Mouse (Mus musculus) embryonic facial prominence, embryonic 11.5 days (tissue): ENCODE measurements around the gene Fbp2. TPM values are rescaled to one million over a fixed set of nuclear protein-coding genes. Genes with fewer than 3 reads are reported as not detected.
A peak's percentile ranks its signal among the peaks of the same experiment; 100 is the strongest.

Source experiments
- ATAC-seq: fragments of 200-750 bp; cut with Nextera tagmentation; replicated peaks from 2 replicates; pipeline ENCODE4 v1.8.0; 2017; ENCODE audit warnings: low read depth; ENCODE audit not compliant: insufficient number of reproducible peaks, low FRiP score, low TSS enrichment
- DNase-seq: peaks from one replicate; pipeline ENCODE4 v3.0.0-alpha.2; 2015; ENCODE audit warnings: low spot score
- H3K27ac ChIP-seq: fragments of 300-500 bp; sonication (generic); replicated peaks from 2 replicates; pipeline ENCODE4 v1.5.1; 2014; ENCODE audit warnings: mild to moderate bottlenecking, low read depth, low read length, control low read depth
- H3K27me3 ChIP-seq: fragments of 300-500 bp; sonication (generic); 2 replicates; pipeline ENCODE4 v1.6.1; 2014; ENCODE audit warnings: mild to moderate bottlenecking, low read length, moderate library complexity, mixed read lengths; ENCODE audit not compliant: control insufficient read depth, insufficient read depth
- H3K36me3 ChIP-seq: fragments of 300-500 bp; sonication (generic); replicated peaks from 2 replicates; pipeline ENCODE4 v1.6.1; 2014; ENCODE audit warnings: low read depth, mild to moderate bottlenecking, low read length, moderate library complexity, mixed read lengths; ENCODE audit not compliant: control insufficient read depth, insufficient read depth
- H3K4me1 ChIP-seq: fragments of 300-500 bp; sonication (generic); 2 replicates; pipeline ENCODE4 v1.6.1; 2014; ENCODE audit warnings: low read length, mixed read lengths; ENCODE audit not compliant: control insufficient read depth, insufficient read depth
- H3K4me2 ChIP-seq: fragments of 300-500 bp; sonication (generic); 2 replicates; pipeline ENCODE4 v1.6.1; 2014; ENCODE audit warnings: low read depth, mild to moderate bottlenecking, control low read depth, low read length, moderate library complexity
- H3K4me3 ChIP-seq: fragments of 300-500 bp; sonication (generic); 2 replicates; pipeline ENCODE4 v1.5.1; 2014; ENCODE audit warnings: low read depth, low read length, control low read depth
- H3K9ac ChIP-seq: fragments of 300-500 bp; sonication (generic); replicated peaks from 2 replicates; pipeline ENCODE4 v1.6.1; 2014; ENCODE audit warnings: mild to moderate bottlenecking, control low read depth, low read length
- H3K9me3 ChIP-seq: fragments of 300-500 bp; sonication (generic); replicated peaks from 2 replicates; pipeline ENCODE4 v1.6.1; 2016; ENCODE audit warnings: mild to moderate bottlenecking, low read length, inconsistent platforms, mixed read lengths; ENCODE audit not compliant: control insufficient read depth
- WGBS: fragments of 180-500 bp; shearing (Covaris S2); extraction: QIAGEN DNeasy Blood & Tissue Kit; methylation state at CpG from one replicate; pipeline ENCODE4 v1.1.7; 2014; 5-methylcytosine and 5-hydroxymethylcytosine counted together
- polyA plus RNA-seq: library from polyadenylated mRNA; unstranded; fragments of >200 nt; fragmentation: Nextera tagmentation; extraction: Ambion mirVana; gene quantifications from 2 replicates; pipeline ENCODE4 v1.2.1, GENCODE M21; 2014

The Fbp2 gene
- 0.21 and 0.22 TPM in 2 replicates for polyA plus RNA-seq

DNA sequence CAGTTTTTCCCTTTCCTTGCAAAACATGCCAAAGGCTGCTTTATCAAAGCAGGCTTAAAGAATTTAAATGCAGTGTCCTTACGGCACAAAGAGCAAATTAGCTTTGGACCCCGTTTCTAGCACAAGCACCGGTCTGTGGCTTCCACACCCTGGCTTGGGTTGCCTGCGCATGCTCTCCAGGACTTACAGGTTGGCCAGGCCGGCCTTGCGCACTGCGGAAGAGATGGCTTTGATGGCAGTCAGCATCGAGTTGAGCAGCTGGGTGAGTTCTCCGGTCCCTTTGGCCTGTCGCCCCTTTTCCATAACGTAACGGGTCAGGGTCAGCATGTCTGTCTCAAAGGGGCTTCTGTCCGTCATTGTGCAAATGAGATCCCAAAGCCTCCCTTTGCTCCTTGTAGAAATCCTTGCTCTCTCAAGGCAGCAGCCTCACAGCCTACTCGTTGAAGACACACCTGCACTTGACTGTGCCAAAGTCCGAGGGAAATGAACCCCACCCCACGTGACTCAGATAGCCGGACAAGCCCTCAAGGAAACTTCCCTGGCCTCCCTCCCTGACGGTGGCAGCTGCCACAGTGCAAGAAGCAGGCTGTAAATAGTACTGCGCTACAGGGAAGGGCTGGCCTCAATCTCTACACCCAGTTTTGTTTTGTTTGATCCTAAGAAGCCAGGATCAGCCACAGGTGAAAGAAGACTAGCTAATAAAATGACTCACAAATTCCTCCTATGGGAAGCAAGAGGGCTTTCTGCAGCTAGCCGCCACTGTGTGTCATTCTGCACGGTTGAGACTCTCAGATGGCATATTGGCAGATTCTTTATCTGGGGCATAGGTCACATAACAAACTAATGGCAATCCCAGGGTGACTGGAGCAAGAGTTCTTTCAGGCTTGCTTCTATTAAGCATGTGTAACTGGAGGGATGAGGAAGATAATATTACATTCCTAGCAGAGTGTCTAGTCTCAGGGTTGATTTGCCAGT is at the start of gene Fbp2:
Fbp2 (minus strand) TSS at position 482 of the 975 bp plus-strand sequence.
- H3K4me2 ChIP-seq = no peak within 1 kb of the TSS
- H3K4me1 ChIP-seq = no peaks in the 10 kb centered on the region
- no peak within 1 kb of the TSS for H3K4me3 ChIP-seq
- H3K27ac ChIP-seq = no peak within 1 kb of the TSS
- H3K9ac ChIP-seq = no peak within 1 kb of the TSS
- 64% methylated on average over 21 of the region's 21 CpGs for whole genome bisulfite sequencing
- DNase-seq = no peak
- H3K36me3 ChIP-seq = no peaks in the 10 kb centered on the region
- ATAC-seq = no peak
- no peaks in the 10 kb centered on the region for H3K27me3 ChIP-seq
- H3K9me3 ChIP-seq = no peaks in the 10 kb centered on the region

DNA sequence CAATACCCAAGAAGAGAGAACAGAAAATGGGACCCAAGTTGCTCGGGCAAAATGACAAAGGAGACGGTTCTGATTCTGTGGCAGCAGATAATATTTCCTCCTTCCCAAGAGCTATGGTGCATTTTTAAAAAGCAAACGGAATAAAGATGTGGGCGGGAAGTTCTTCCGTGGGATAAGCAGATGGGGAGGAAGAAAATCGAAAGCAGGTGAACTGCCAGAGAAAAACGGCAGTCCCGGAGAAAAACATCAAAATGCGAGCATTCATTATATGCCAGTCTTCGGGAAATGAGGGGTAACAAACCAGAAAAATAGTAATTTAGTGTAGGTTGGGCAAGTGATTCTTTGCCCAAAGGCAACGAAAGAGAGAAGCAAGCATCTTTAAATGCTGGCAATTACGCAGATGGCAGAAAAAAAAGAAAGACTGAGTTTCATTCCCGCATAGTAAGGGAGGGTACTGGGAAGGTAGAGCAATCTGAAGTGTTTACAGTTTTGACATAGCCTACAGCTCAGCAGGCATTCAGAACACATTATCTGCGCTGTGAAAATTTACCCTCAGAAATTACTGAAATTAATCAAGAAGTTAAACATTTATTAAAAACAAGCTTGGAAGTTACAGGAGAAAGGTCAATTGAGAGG is 49.4 kb upstream of the Fbp2 start:
- Histone ChIP-seq H3K27me3 (no peaks in the 10 kb centered on the region), H3K4me2 (no peak overlapping the region), H3K27ac (no peak overlapping the region), H3K36me3 (no peaks in the 10 kb centered on the region), H3K4me3 (no peak overlapping the region), H3K9me3 (no peaks in the 10 kb centered on the region), H3K9ac (no peak overlapping the region), H3K4me1 (no peaks in the 10 kb centered on the region)
- ATAC-seq = no peak
- 54% methylated on average over 14 of the region's 14 CpGs for WGBS
- peak; percentile 12 for DNase-seq

DNA sequence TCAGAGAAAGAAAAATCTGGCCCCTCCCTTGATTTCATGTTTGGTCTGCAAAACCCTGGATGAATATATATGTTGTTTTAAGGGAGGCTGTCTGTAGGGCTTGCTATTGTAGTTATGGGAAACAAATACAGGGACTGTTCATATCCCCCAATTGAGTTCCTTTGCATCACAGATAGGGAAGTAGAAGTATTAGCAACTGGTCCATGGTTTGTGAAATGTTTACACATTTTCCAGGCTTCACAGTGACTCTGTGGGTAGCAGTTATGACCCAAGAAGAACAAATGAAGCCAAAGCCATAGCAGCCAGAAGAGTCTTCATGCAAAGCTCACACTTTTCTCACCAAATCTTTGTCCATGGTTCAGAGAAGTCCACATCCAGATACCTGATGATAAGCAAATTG is 42.9 kb upstream of the Fbp2 start:
- no peaks in the 10 kb centered on the region for H3K4me1 ChIP-seq
- no peak overlapping the region for H3K4me2 ChIP-seq
- H3K9me3 ChIP-seq = no peaks in the 10 kb centered on the region
- no peaks in the 10 kb centered on the region for H3K36me3 ChIP-seq
- no peak overlapping the region for H3K4me3 ChIP-seq
- DNase-seq (no peak), ATAC-seq (no peak)
- no peak overlapping the region for H3K27ac ChIP-seq
- no peaks in the 10 kb centered on the region for H3K27me3 ChIP-seq
- no peak overlapping the region for H3K9ac ChIP-seq

DNA sequence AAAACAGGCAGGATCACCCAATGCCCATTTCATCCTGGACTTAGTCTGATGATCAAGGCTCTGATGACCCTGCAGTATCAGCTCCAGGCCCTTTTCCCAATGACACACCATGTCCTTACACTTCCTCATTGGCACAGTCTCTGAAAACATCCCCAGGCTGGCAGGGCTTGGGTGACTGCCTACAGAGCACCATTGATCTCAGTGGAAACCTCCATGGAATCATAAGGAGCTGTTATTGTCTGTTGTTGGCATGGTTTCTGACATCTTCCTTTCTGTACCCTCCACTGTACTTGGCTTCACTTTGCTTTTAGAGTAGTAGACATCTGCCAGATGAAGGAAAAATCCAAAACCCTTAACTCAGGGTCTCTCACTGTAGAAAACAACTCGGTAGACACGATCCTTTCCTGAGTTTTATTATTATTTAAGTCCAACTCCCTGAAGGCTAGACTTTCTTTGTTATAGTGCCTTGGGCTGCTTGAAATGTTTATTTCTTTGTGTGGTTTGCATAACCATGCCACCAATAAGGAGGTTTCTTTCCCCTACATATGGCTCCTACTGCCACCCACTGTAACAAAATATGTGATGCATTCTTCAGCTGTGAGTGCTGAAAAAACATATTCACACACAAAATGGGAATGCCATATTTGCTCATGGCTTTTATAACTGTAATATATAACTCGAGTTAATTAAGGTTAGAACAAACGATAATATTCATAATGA is 39.9 kb upstream of the Fbp2 start:
- H3K36me3 ChIP-seq = no peaks in the 10 kb centered on the region
- WGBS = 90% methylated on average over 4 of the region's 4 CpGs
- ATAC-seq = no peak
- no peak overlapping the region for H3K27ac ChIP-seq
- no peak overlapping the region for H3K4me3 ChIP-seq
- H3K4me2 ChIP-seq = no peak overlapping the region
- H3K27me3 ChIP-seq = no peaks in the 10 kb centered on the region
- no peak overlapping the region for H3K9ac ChIP-seq
- H3K4me1 ChIP-seq = no peaks in the 10 kb centered on the region
- H3K9me3 ChIP-seq = no peaks in the 10 kb centered on the region
- no peak for DNase-seq

DNA sequence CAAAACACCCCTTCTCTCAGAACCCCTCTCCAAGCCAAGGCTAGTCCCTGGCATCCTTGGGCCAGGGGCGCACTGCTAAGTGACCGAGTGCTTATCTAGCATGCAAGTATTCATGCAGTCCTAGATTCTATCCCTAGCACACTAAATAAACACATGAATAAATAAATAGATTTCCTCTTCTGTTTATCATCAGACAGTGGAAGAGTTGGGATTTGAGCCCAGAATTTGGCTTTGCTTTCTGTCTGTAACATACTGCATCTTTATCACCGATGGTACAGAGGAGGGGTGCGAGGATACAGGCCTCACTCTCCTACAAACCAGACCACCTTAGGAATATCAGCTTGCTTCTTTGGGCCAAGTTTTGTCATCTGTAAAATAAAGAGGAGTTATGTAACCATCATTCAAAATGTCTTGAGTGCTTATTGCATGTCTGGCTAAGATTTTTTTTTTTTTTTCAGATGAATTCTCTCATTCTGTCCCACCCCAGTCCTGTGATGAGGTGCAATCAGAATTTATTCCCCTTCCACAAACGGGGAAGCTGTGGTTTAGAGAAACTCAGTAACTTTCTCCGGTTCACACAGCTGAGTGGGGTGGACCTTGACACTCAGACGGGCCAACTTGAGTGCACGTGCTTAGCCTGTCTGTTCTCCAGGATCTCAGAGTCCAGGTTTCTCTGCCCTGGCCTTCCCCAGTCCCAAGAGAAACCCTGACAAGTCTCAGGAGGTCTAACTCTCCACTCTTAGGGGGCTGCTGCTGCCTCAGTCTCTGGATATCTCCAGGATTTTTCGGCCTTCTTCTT is 35.0 kb upstream of the Fbp2 start:
- DNase-seq (no peak), ATAC-seq (no peak)
- Histone ChIP-seq H3K9ac (no peak overlapping the region), H3K4me1 (no peaks in the 10 kb centered on the region), H3K4me2 (no peak overlapping the region), H3K9me3 (no peaks in the 10 kb centered on the region), H3K27me3 (peaks cover 8% of the 10 kb centered on the region), H3K27ac (no peak overlapping the region), H3K36me3 (no peaks in the 10 kb centered on the region), H3K4me3 (no peak overlapping the region)
- 79% methylated on average over 9 of the region's 9 CpGs for WGBS

DNA sequence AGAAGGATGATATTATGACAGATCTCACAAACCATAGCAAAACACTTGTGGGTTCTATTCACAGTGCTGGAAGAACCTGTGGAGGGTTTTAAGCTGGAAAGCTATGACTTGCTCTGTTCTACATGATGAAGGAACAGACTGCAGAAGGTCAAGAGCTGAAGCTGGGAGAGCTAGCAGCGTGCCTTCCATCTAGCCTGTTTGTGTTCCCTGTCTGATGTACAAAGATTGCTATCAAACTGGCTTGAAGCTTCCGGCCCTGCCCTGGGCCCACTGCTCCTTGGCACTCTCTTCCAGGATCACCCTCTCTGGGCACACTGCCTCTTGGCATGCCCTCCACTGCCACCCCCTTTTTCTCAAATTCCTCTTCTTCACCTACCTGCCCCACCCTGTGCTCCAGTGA is 31.1 kb upstream of the Fbp2 start:
- Histone ChIP-seq H3K4me3 (no peak overlapping the region), H3K4me2 (no peak overlapping the region), H3K4me1 (no peaks in the 10 kb centered on the region), H3K9me3 (no peaks in the 10 kb centered on the region), H3K36me3 (no peaks in the 10 kb centered on the region), H3K27ac (no peak overlapping the region), H3K27me3 (peaks cover 19% of the 10 kb centered on the region), H3K9ac (no peak overlapping the region)
- WGBS = 76% methylated on average over 2 of the region's 2 CpGs
- ATAC-seq (no peak), DNase-seq (no peak)

DNA sequence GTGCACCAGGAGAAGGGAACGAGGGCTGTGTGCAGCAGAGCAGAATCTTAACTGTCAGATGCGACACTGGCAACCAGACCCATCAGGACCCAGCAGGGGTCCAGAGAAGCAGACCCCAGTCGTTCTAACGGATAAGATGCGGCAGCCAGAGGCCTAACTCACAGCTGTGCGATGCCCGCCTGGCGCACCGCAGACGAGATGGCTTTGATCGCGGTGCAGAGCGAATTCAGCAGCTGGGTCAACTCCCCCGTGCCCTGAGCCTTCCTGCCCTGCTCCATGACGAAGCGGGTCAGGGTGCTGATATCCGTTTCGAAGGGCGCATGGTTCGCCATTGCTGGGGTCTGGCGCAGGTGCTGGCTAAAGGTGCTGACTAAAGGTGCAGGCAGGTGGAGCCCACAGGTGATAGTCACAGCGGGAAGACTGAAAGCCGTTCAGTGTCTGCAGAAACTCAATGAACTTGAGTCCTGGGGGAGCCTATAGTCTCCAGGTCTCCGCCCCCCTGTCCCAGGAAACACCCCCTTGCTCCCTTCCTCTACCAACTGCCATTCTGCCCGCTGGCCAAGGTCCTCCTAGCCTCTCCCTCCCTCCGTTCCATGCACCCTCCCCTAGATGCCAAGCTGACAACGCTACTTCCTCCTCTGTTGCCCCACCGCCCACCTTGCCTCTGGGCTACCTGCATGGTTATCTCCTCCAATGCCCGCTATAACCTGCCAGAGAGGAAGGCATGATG is 29.7 kb upstream of the Fbp2 start, which contains the start of gene Fbp1:
Fbp1 (minus strand) TSS at position 571 of the 730 bp plus-strand sequence.
- DNase-seq (no peak), ATAC-seq (peak; percentile 48; the same call in 1 of the 2 replicates)
- Histone ChIP-seq H3K4me2 (peak within 1 kb of the TSS; percentile 24), H3K9ac (no peak within 1 kb of the TSS), H3K36me3 (no peaks in the 10 kb centered on the region), H3K27ac (no peak within 1 kb of the TSS), H3K27me3 (peaks cover 19% of the 10 kb centered on the region), H3K9me3 (no peaks in the 10 kb centered on the region), H3K4me1 (no peaks in the 10 kb centered on the region), H3K4me3 (peak within 1 kb of the TSS; percentile 1; the same call in 1 of the 2 replicates)
- 3% methylated on average over 29 of the region's 29 CpGs for WGBS
